Mouse (Mus musculus) liver, embryonic 14.5 days (tissue): ENCODE data around the gene Cdk5rap3. TPM values are rescaled to one million over a fixed set of nuclear protein-coding genes. Genes with fewer than 3 reads are reported as not detected.

Source experiments
- ATAC-seq: fragments of 200-750 bp; cut with Nextera tagmentation; 2 replicates; pipeline ENCODE4 v1.8.0; 2017; ENCODE audit warnings: moderate number of reproducible peaks, mild to moderate bottlenecking, moderate library complexity; ENCODE audit not compliant: insufficient read depth
- DNase-seq, 3 experiments: peaks; one replicate each; pipeline ENCODE4 v3.0.0-alpha.2; 2012 to 2013; ENCODE audit warnings: low read depth in 3 of 3, low spot score in 3 of 3
- H3K27ac ChIP-seq: fragments of 300-500 bp; sonication (generic); 2 replicates; pipeline ENCODE4 v1.5.1; 2014; ENCODE audit warnings: moderate library complexity, mild to moderate bottlenecking, control low read depth, inconsistent platforms
- H3K27me3 ChIP-seq: fragments of 300-500 bp; sonication (generic); 2 replicates; pipeline ENCODE4 v1.6.1; 2014; ENCODE audit warnings: mild to moderate bottlenecking, low read length, moderate library complexity; ENCODE audit not compliant: control insufficient read depth, insufficient read depth
- H3K36me3 ChIP-seq: fragments of 300-500 bp; sonication (generic); replicated peaks from 2 replicates; pipeline ENCODE4 v1.6.1; 2014; ENCODE audit warnings: low read depth; ENCODE audit not compliant: control insufficient read depth, insufficient read depth
- H3K4me1 ChIP-seq, 2 experiments: fragments of 200-500 bp in 1 of 2; fragments of 300-500 bp in 1 of 2; sonication (generic) in 1 of 2; replicated peaks; 2 replicates each; pipeline ENCODE4 v1.6.1; 2012 to 2014; ENCODE audit warnings: antibody characterized with exemption in 1 of 2, inconsistent platforms in 1 of 2, low read length in 1 of 2; ENCODE audit not compliant: control insufficient read depth in 2 of 2, insufficient read depth in 2 of 2
- H3K4me2 ChIP-seq: fragments of 300-500 bp; sonication (generic); 2 replicates; pipeline ENCODE4 v1.6.1; 2014; ENCODE audit warnings: low read depth, mild to moderate bottlenecking, control low read depth, moderate library complexity
- H3K4me3 ChIP-seq, 2 experiments: fragments of 200-500 bp in 1 of 2; fragments of 300-500 bp in 1 of 2; sonication (generic) in 1 of 2; 2 replicates each; pipeline ENCODE4 v1.5.1; 2012 to 2014; ENCODE audit warnings: low read depth in 2 of 2, low read length in 2 of 2, mild to moderate bottlenecking in 2 of 2, control low read depth in 1 of 2, inconsistent platforms in 1 of 2, moderate library complexity in 1 of 2; ENCODE audit not compliant: insufficient read depth in 1 of 2
- H3K9ac ChIP-seq: fragments of 300-500 bp; sonication (generic); replicated peaks from 2 replicates; pipeline ENCODE4 v1.6.1; 2014; ENCODE audit warnings: mild to moderate bottlenecking, control low read depth, moderate library complexity
- H3K9me3 ChIP-seq: fragments of 300-500 bp; sonication (generic); 2 replicates; pipeline ENCODE4 v1.6.1; 2016; ENCODE audit warnings: low read length, mixed read lengths; ENCODE audit not compliant: control insufficient read depth
- CTCF ChIP-seq: IDR thresholded peaks from 2 replicates; pipeline ENCODE4 v1.5.1; 2016; ENCODE audit warnings: antibody characterized with exemption, low read depth, control low read depth
- EP300 ChIP-seq: IDR thresholded peaks from 2 replicates; pipeline ENCODE4 v1.6.1; 2016; ENCODE audit warnings: antibody characterized with exemption, low read depth
- WGBS: fragments of 180-500 bp; shearing (Covaris S2); extraction: QIAGEN DNeasy Blood & Tissue Kit; methylation state at CpG from one replicate; pipeline ENCODE4 v1.1.7; 2014; ENCODE audit not compliant: insufficient replicate concordance; 5-methylcytosine and 5-hydroxymethylcytosine counted together
- polyA plus RNA-seq, 2 experiments: library from polyadenylated mRNA; depleted of rRNA in 1 of 2; stranded (reverse) in 1 of 2; unstranded in 1 of 2; fragments of >200 nt; fragmentation: Nextera tagmentation in 1 of 2; extraction: Ambion mirVana in 1 of 2; gene quantifications; 2 replicates each; pipeline versions ENCODE4 v1.2.1 to v1.2.3; 2012 to 2014

Gene Cdk5rap3
- polyA plus RNA-seq, 2 experiments = 20.1 to 34.1 TPM

- Histone ChIP-seq H3K9ac (no peak overlapping the region), H3K36me3 (no peaks in the 10 kb centered on the region), H3K4me3 (no peak overlapping the region), H3K9me3 (no peaks in the 10 kb centered on the region), H3K4me2 (no peak overlapping the region), H3K4me1 (no peaks in the 10 kb centered on the region; a peak in 1 of 4 replicates), H3K27me3 (no peaks in the 10 kb centered on the region), H3K27ac (no peak overlapping the region)
- WGBS = 61% methylated on average over 8 of the region's 8 CpGs
- TF ChIP-seq CTCF (no peak), EP300 (no peak)
- DNase-seq (no peak), ATAC-seq (no peak)
These were observed 29.3 kb downstream of the Cdk5rap3 start for GRCm38 (mm10) chr11:96886942-96887546.

- H3K27me3 ChIP-seq = no peaks in the 10 kb centered on the region
- no peak overlapping the region for H3K4me2 ChIP-seq
- no peak overlapping the region for H3K27ac ChIP-seq
- no peak overlapping the region for H3K4me3 ChIP-seq
- H3K4me1 ChIP-seq = no peaks in the 10 kb centered on the region; a peak in 1 of 4 replicates
- no peak for TF ChIP-seq EP300
- no peak for TF ChIP-seq CTCF
- DNase-seq (no peak), ATAC-seq (no peak)
- no peaks in the 10 kb centered on the region for H3K36me3 ChIP-seq
- no peaks in the 10 kb centered on the region for H3K9me3 ChIP-seq
- no peak overlapping the region for H3K9ac ChIP-seq
- WGBS = 60% methylated on average over 5 of the region's 5 CpGs
These were observed 30.4 kb downstream of the Cdk5rap3 start for GRCm38 (mm10) chr11:96885901-96886340.

- Histone ChIP-seq H3K4me1 (no peaks in the 10 kb centered on the region; a peak in 1 of 4 replicates), H3K36me3 (no peaks in the 10 kb centered on the region), H3K27ac (no peak overlapping the region), H3K9me3 (no peaks in the 10 kb centered on the region), H3K4me3 (no peak overlapping the region), H3K4me2 (no peak overlapping the region), H3K9ac (no peak overlapping the region), H3K27me3 (peaks cover 24% of the 10 kb centered on the region)
- WGBS = 52% methylated on average over 9 of the region's 9 CpGs
- TF ChIP-seq CTCF = no peak
- no peak for TF ChIP-seq EP300
- no peak for DNase-seq
- no peak; the same call in 1 of the 2 replicates for ATAC-seq
These were observed 36.0 kb downstream of the Cdk5rap3 start for GRCm38 (mm10) chr11:96880296-96880695.

- DNase-seq = no peak
- TF ChIP-seq EP300 = no peak
- no peak for TF ChIP-seq CTCF
- H3K9me3 ChIP-seq = no peaks in the 10 kb centered on the region
- H3K9ac ChIP-seq = no peak overlapping the region
- H3K27me3 ChIP-seq = peaks cover 32% of the 10 kb centered on the region
- no peaks in the 10 kb centered on the region; a peak in 1 of 4 replicates for H3K4me1 ChIP-seq
- H3K4me3 ChIP-seq = no peak overlapping the region
- ATAC-seq = no peak
- no peak overlapping the region for H3K27ac ChIP-seq
- no peak overlapping the region for H3K4me2 ChIP-seq
- no peaks in the 10 kb centered on the region for H3K36me3 ChIP-seq
- 16% methylated on average over 7 of the region's 7 CpGs for WGBS
These were observed 36.9 kb downstream of the Cdk5rap3 start for GRCm38 (mm10) chr11:96879359-96879758.

GRCm38 (mm10) chr11:96878715-96879114 is 37.6 kb downstream of the Cdk5rap3 start:
- DNase-seq (no peak), ATAC-seq (no peak)
- H3K9me3 ChIP-seq = no peaks in the 10 kb centered on the region
- TF ChIP-seq CTCF = no peak
- TF ChIP-seq EP300 = no peak
- WGBS = 9% methylated on average over 3 of the region's 3 CpGs
- H3K36me3 ChIP-seq = no peaks in the 10 kb centered on the region
- no peak overlapping the region for H3K27ac ChIP-seq
- no peak overlapping the region for H3K9ac ChIP-seq
- no peak overlapping the region for H3K4me3 ChIP-seq
- H3K4me1 ChIP-seq = no peaks in the 10 kb centered on the region; a peak in 1 of 4 replicates
- no peak overlapping the region for H3K4me2 ChIP-seq
- H3K27me3 ChIP-seq = peaks cover 32% of the 10 kb centered on the region
